Mouse (Mus musculus) MEL (cell line): ENCODE measurements at regions not wholly inside any gene's neighbourhood (a gene's known extent, or its start where the extent isn't known, plus 50 kb on each side); places are given as distances from the start of the nearest gene placed in this dataset.

Experiments
- DNase-seq: peaks from one replicate; pipeline ENCODE4 v3.0.0; 2011; ENCODE audit warnings: low read depth, low spot score
- H3K27ac ChIP-seq: 2 replicates; pipeline ENCODE4 v1.5.1; 2012; ENCODE audit warnings: low read depth, mild to moderate bottlenecking, control low read depth, low read length, moderate library complexity; ENCODE audit not compliant: control insufficient read depth
- H3K27me3 ChIP-seq, 2 experiments: fragments of 150-350 bp in 1 of 2; sonication (generic) in 1 of 2; 2 replicates each; pipeline ENCODE4 v1.6.1; 2012; ENCODE audit warnings: low read length in 2 of 2, mild to moderate bottlenecking in 2 of 2, improper control_type of control experiment in 1 of 2, moderate library complexity in 1 of 2; ENCODE audit not compliant: insufficient read depth in 2 of 2, control insufficient read depth in 1 of 2
- H3K36me3 ChIP-seq, 2 experiments: 2 replicates each; pipeline ENCODE4 v1.6.1; 2012 to 2014; ENCODE audit warnings: low read length in 2 of 2, improper control_type of control experiment in 1 of 2, inconsistent platforms in 1 of 2, mild to moderate bottlenecking in 1 of 2; ENCODE audit not compliant: insufficient read depth in 2 of 2, control insufficient read depth in 1 of 2
- H3K4me1 ChIP-seq, 2 experiments: fragments of 150-350 bp in 1 of 2; sonication (generic) in 1 of 2; 2 replicates each; pipeline ENCODE4 v1.6.1; 2012; ENCODE audit warnings: low read length in 2 of 2, improper control_type of control experiment in 1 of 2, mild to moderate bottlenecking in 1 of 2; ENCODE audit not compliant: insufficient read depth in 2 of 2, control insufficient read depth in 1 of 2
- H3K4me3 ChIP-seq, 2 experiments: fragments of 150-350 bp in 1 of 2; sonication (generic) in 1 of 2; 2 replicates each; pipeline ENCODE4 v1.5.1; 2012; ENCODE audit warnings: low read depth in 2 of 2, low read length in 2 of 2, mild to moderate bottlenecking in 2 of 2, moderate library complexity in 2 of 2, control low read depth in 1 of 2, improper control_type of control experiment in 1 of 2; ENCODE audit not compliant: control insufficient read depth in 1 of 2, insufficient read depth in 1 of 2
- H3K79me2 ChIP-seq: 2 replicates; pipeline ENCODE4 v1.6.1; 2012; ENCODE audit warnings: mild to moderate bottlenecking, low read length, moderate library complexity; ENCODE audit not compliant: control insufficient read depth, poor library complexity, insufficient read depth
- H3K9ac ChIP-seq: 2 replicates; pipeline ENCODE4 v1.6.1; 2012; ENCODE audit warnings: low read depth, mild to moderate bottlenecking, control low read depth, low read length, moderate library complexity; ENCODE audit not compliant: control insufficient read depth, poor library complexity, severe bottlenecking
- H3K9me3 ChIP-seq: fragments of 150-350 bp; sonication (generic); replicated peaks from 2 replicates; pipeline ENCODE4 v1.6.1; 2012; ENCODE audit warnings: mild to moderate bottlenecking, low read length, improper control_type of control experiment, moderate library complexity; ENCODE audit not compliant: insufficient read depth
- CHD1 ChIP-seq: IDR thresholded peaks from 2 replicates; pipeline ENCODE4 v1.6.1; 2012; ENCODE audit warnings: low read depth, mild to moderate bottlenecking, inconsistent platforms, low read length, improper control_type of control experiment
- CHD2 ChIP-seq: IDR thresholded peaks from 2 replicates; pipeline ENCODE4 v1.6.1; 2011; ENCODE audit warnings: low read length, improper control_type of control experiment
- ELF1 ChIP-seq: IDR thresholded peaks from 2 replicates; pipeline ENCODE4 v1.6.1; 2014; ENCODE audit warnings: low read depth, mild to moderate bottlenecking, inconsistent platforms, low read length, improper control_type of control experiment, moderate library complexity
- MAFK ChIP-seq: IDR thresholded peaks from 2 replicates; pipeline ENCODE4 v1.6.1; 2011; ENCODE audit warnings: low read depth, mild to moderate bottlenecking, low read length, improper control_type of control experiment, borderline replicate concordance
- MAX ChIP-seq: IDR thresholded peaks from 2 replicates; pipeline ENCODE4 v1.6.1; 2011; ENCODE audit warnings: low read length, improper control_type of control experiment
- MAZ ChIP-seq: IDR thresholded peaks from 2 replicates; pipeline ENCODE4 v1.6.1; 2012; ENCODE audit warnings: low read depth, mild to moderate bottlenecking, inconsistent platforms, low read length, improper control_type of control experiment
- MXI1 ChIP-seq: IDR thresholded peaks from 2 replicates; pipeline ENCODE4 v1.6.1; 2011; ENCODE audit warnings: mild to moderate bottlenecking, low read depth, low read length, improper control_type of control experiment
- MYB ChIP-seq: IDR thresholded peaks from 2 replicates; pipeline ENCODE4 v1.6.1; 2011; ENCODE audit warnings: mild to moderate bottlenecking, low read depth, low read length, improper control_type of control experiment
- NRF1 ChIP-seq: IDR thresholded peaks from 2 replicates; pipeline ENCODE4 v1.6.1; 2014; ENCODE audit warnings: low read depth, mild to moderate bottlenecking, inconsistent platforms, low read length, improper control_type of control experiment, moderate library complexity; ENCODE audit not compliant: poor library complexity, insufficient read depth, severe bottlenecking
- POLR2AphosphoS2 ChIP-seq: IDR thresholded peaks from 2 replicates; pipeline ENCODE4 v1.6.1; 2011; ENCODE audit warnings: low read length, improper control_type of control experiment
- RAD21 ChIP-seq: IDR thresholded peaks from 2 replicates; pipeline ENCODE4 v1.6.1; 2011; ENCODE audit warnings: mild to moderate bottlenecking, low read depth, low read length, improper control_type of control experiment
- RCOR1 ChIP-seq: IDR thresholded peaks from 2 replicates; pipeline ENCODE4 v1.6.1; 2012; ENCODE audit warnings: low read depth, mild to moderate bottlenecking, inconsistent platforms, low read length, improper control_type of control experiment
- TAL1 ChIP-seq: IDR thresholded peaks from 2 replicates; pipeline ENCODE4 v1.6.1; 2012; ENCODE audit warnings: mild to moderate bottlenecking, inconsistent platforms, low read length, moderate library complexity, mixed read lengths
- TBP ChIP-seq: IDR thresholded peaks from 2 replicates; pipeline ENCODE4 v1.8.0; 2011; ENCODE audit warnings: low read depth, low read length, improper control_type of control experiment
- TCF12 ChIP-seq: IDR thresholded peaks from 2 replicates; pipeline ENCODE4 v1.6.1; 2014; ENCODE audit warnings: low read depth, mild to moderate bottlenecking, inconsistent platforms, low read length, improper control_type of control experiment, moderate library complexity
- UBTF ChIP-seq: IDR thresholded peaks from 2 replicates; pipeline ENCODE4 v1.6.1; 2012; ENCODE audit warnings: low read depth, mild to moderate bottlenecking, inconsistent platforms, low read length, improper control_type of control experiment, moderate library complexity, borderline replicate concordance; ENCODE audit not compliant: insufficient read depth
- USF2 ChIP-seq, 2 experiments: IDR thresholded peaks; 2 replicates each; pipeline ENCODE4 v1.6.1; 2011 to 2012; ENCODE audit warnings: improper control_type of control experiment in 2 of 2, low read length in 2 of 2, borderline replicate concordance in 1 of 2, inconsistent platforms in 1 of 2, low read depth in 1 of 2, mild to moderate bottlenecking in 1 of 2; ENCODE audit not compliant: insufficient read depth in 1 of 2
- ZC3H11A ChIP-seq: IDR thresholded peaks from 2 replicates; pipeline ENCODE4 v1.6.1; 2012; ENCODE audit warnings: low read depth, mild to moderate bottlenecking, inconsistent platforms, low read length, improper control_type of control experiment
- ZKSCAN1 ChIP-seq: IDR thresholded peaks from 2 replicates; pipeline ENCODE4 v1.6.1; 2012; ENCODE audit warnings: low read depth, mild to moderate bottlenecking, inconsistent platforms, low read length, improper control_type of control experiment, moderate library complexity

- no peak overlapping the region for H3K27ac ChIP-seq
- no peaks in the 10 kb centered on the region for H3K9me3 ChIP-seq
- TF ChIP-seq MAFK: no peak
- TF ChIP-seq UBTF: no peak
- no peak for TF ChIP-seq MAZ
- no peak for TF ChIP-seq MXI1
- no peak for TF ChIP-seq NRF1
- no peak for TF ChIP-seq USF2 (IDR thresholded peaks at IDR 0.05; ENCODE audit: borderline replicate concordance in 1 of 2, insufficient read depth in 1 of 2, low read depth in 1 of 2, low read length in 2 of 2)
- TF ChIP-seq RCOR1: no peak
- no peak for TF ChIP-seq TCF12
- no peak for TF ChIP-seq TAL1
- no peak for TF ChIP-seq ZKSCAN1
- no peak for TF ChIP-seq CHD2
- no peak for TF ChIP-seq ELF1
- no peak for TF ChIP-seq RAD21
- no peak for TF ChIP-seq MAX
- TF ChIP-seq CHD1: no peak
- TF ChIP-seq TBP: no peak
- TF ChIP-seq ZC3H11A: no peak
- no peak for TF ChIP-seq MYB
- H3K27me3 ChIP-seq: no peaks in the 10 kb centered on the region; a peak in 1 of 4 replicates
- no peak for DNase-seq
- H3K4me1 ChIP-seq: no peaks in the 10 kb centered on the region
- no peaks in the 10 kb centered on the region for H3K36me3 ChIP-seq
- no peak overlapping the region for H3K9ac ChIP-seq
- H3K79me2 ChIP-seq: no peaks in the 10 kb centered on the region
- H3K4me3 ChIP-seq: no peak overlapping the region
These were observed 86.5 kb upstream of the Barx2 start for GRCm38 (mm10) chr9:31999760-32000159.

GRCm38 (mm10) chr9:32002924-32003323, 89.7 kb upstream of the Barx2 start:
- H3K4me3 ChIP-seq: no peak overlapping the region
- no peaks in the 10 kb centered on the region for H3K9me3 ChIP-seq
- H3K79me2 ChIP-seq: no peaks in the 10 kb centered on the region
- no peak for TF ChIP-seq POLR2AphosphoS2
- TF ChIP-seq, all 39 proteins: peak for 0
- no peak overlapping the region for H3K27ac ChIP-seq
- no peaks in the 10 kb centered on the region for H3K4me1 ChIP-seq
- H3K27me3 ChIP-seq: no peaks in the 10 kb centered on the region; a peak in 1 of 4 replicates
- no peak for DNase-seq
- H3K36me3 ChIP-seq: no peaks in the 10 kb centered on the region
- no peak overlapping the region for H3K9ac ChIP-seq
